Mouse (Mus musculus) forebrain, embryonic 16.5 days (tissue): ENCODE measurements around the gene Speer4a. TPM values are rescaled to one million over a fixed set of nuclear protein-coding genes. Genes with fewer than 3 reads are reported as not detected.

Source experiments
- polyA plus RNA-seq: library from polyadenylated mRNA; unstranded; fragments of >200 nt; fragmentation: Nextera tagmentation; extraction: Ambion mirVana; gene quantifications from 2 replicates; pipeline ENCODE4 v1.2.1, GENCODE M21; 2015

Gene Speer4a
- polyA plus RNA-seq, 1 experiment from 2014 or later = 0.19 TPM

Other genes starting within 250 kb of the Speer4a start
- gene Gm21663, start 97.2 kb downstream of the Speer4a start, polyA plus RNA-seq = 0.11 TPM in 1 of 2 replicates, not detected in the other
- gene Gm21671, start 85.1 kb downstream of the Speer4a start, polyA plus RNA-seq = 0.11 TPM in 1 of 2 replicates, not detected in the other
- gene Gm21680, start 66.9 kb downstream of the Speer4a start, polyA plus RNA-seq = 0.11 TPM in 1 of 2 replicates, not detected in the other
- gene Gm21698, start 50.9 kb downstream of the Speer4a start, polyA plus RNA-seq = 0.28 TPM in 1 of 2 replicates, not detected in the other
- 0.29 TPM in 1 of 2 replicates, not detected in the other for gene Gm1979, start 34.8 kb downstream of the Speer4a start, polyA plus RNA-seq
- not detected in 2 replicates for gene Gm5862, start 16.6 kb downstream of the Speer4a start, polyA plus RNA-seq
- gene Gm7347, start 19.0 kb upstream of the Speer4a start, polyA plus RNA-seq = 0.06 TPM in 1 of 2 replicates, not detected in the other
- not detected in 2 replicates for gene Gm10471, start 49.7 kb upstream of the Speer4a start, polyA plus RNA-seq
- not detected in 2 replicates for gene 5031410I06Rik, start 65.8 kb upstream of the Speer4a start, polyA plus RNA-seq
- not detected in 2 replicates for gene Gm10220, start 81.9 kb upstream of the Speer4a start, polyA plus RNA-seq
- not detected in 2 replicates for gene Gm7361, start 218.1 kb upstream of the Speer4a start, polyA plus RNA-seq